Mouse (Mus musculus) lung, embryonic 16.5 days (tissue): Measurements from ENCODE around the gene Lztr1. TPM values are rescaled to one million over a fixed set of nuclear protein-coding genes. Genes with fewer than 3 reads are reported as not detected.
A peak's percentile ranks its signal among the peaks of the same experiment; 100 is the strongest.
"Not testable (repeated sequence)": the region's sequence is repeated elsewhere in the genome, so short reads cannot be mapped to it uniquely, and the experiment has no call there.

Source experiments
- ATAC-seq: fragments of 200-750 bp; cut with Nextera tagmentation; 2 replicates; pipeline ENCODE4 v1.8.0; 2017; ENCODE audit warnings: low read depth, mild to moderate bottlenecking, moderate library complexity
- H3K27ac ChIP-seq: fragments of 300-500 bp; sonication (generic); 2 replicates; pipeline ENCODE4 v1.5.1; 2014; ENCODE audit warnings: mild to moderate bottlenecking, control low read depth, low read length
- H3K27me3 ChIP-seq: fragments of 300-500 bp; sonication (generic); 2 replicates; pipeline ENCODE4 v1.6.1; 2014; ENCODE audit warnings: low read depth, low read length, mixed read lengths; ENCODE audit not compliant: control insufficient read depth, insufficient read depth
- H3K36me3 ChIP-seq: fragments of 300-500 bp; sonication (generic); 2 replicates; pipeline ENCODE4 v1.6.1; 2014; ENCODE audit warnings: low read length; ENCODE audit not compliant: control insufficient read depth, insufficient read depth
- H3K4me1 ChIP-seq: fragments of 300-500 bp; sonication (generic); replicated peaks from 2 replicates; pipeline ENCODE4 v1.6.1; 2014; ENCODE audit warnings: low read length, mixed read lengths; ENCODE audit not compliant: control insufficient read depth, insufficient read depth
- H3K4me2 ChIP-seq: fragments of 300-500 bp; sonication (generic); 2 replicates; pipeline ENCODE4 v1.6.1; 2014; ENCODE audit warnings: low read depth, low read length, control low read depth
- H3K4me3 ChIP-seq: fragments of 300-500 bp; sonication (generic); 2 replicates; pipeline ENCODE4 v1.5.1; 2014; ENCODE audit warnings: mild to moderate bottlenecking, low read length, control low read depth
- H3K9ac ChIP-seq: fragments of 300-500 bp; sonication (generic); 2 replicates; pipeline ENCODE4 v1.6.1; 2014; ENCODE audit warnings: low read length, control low read depth
- H3K9me3 ChIP-seq: fragments of 300-500 bp; sonication (generic); 2 replicates; pipeline ENCODE4 v1.6.1; 2016; ENCODE audit warnings: low read length; ENCODE audit not compliant: control insufficient read depth
- WGBS: fragments of 180-500 bp; shearing (Covaris S2); extraction: QIAGEN DNeasy Blood & Tissue Kit; methylation state at CpG from one replicate; pipeline ENCODE4 v1.1.7; 2014; 5-methylcytosine and 5-hydroxymethylcytosine counted together
- polyA plus RNA-seq: library from polyadenylated mRNA; unstranded; fragments of >200 nt; fragmentation: Nextera tagmentation; extraction: Ambion mirVana; gene quantifications from 2 replicates; pipeline ENCODE4 v1.2.1, GENCODE M21; 2015

Gene Lztr1
- polyA plus RNA-seq, 1 experiment from 2014 or later: 75.6 TPM

GRCm38 (mm10) chr16:17499249-17499883, 9.1 kb upstream of the Lztr1 start:
- Histone ChIP-seq H3K4me2 (no peak overlapping the region), H3K4me1 (peaks cover 7% of the 10 kb centered on the region; the same call in 1 of the 2 replicates), H3K4me3 (no peak overlapping the region), H3K27ac (no peak overlapping the region), H3K27me3 (no peaks in the 10 kb centered on the region), H3K9ac (no peak overlapping the region), H3K36me3 (no peaks in the 10 kb centered on the region), H3K9me3 (no peaks in the 10 kb centered on the region)
- WGBS: 29% methylated on average over 10 of the region's 10 CpGs
- ATAC-seq: peak; percentile 72

- H3K4me1 ChIP-seq: 0 out of 2 replicates have a peak, but pooled peaks cover 3% of the 10 kb centered on the region
- no peak overlapping the region for H3K27ac ChIP-seq
- no peak overlapping the region for H3K9ac ChIP-seq
- no peaks in the 10 kb centered on the region for H3K36me3 ChIP-seq
- H3K27me3 ChIP-seq: no peaks in the 10 kb centered on the region
- H3K9me3 ChIP-seq: no peaks in the 10 kb centered on the region
- no peak overlapping the region for H3K4me2 ChIP-seq
- no peak overlapping the region for H3K4me3 ChIP-seq
- 68% methylated on average over 4 of the region's 4 CpGs for WGBS
- ATAC-seq: no peak
Measured at GRCm38 (mm10) chr16:17502681-17503080, 5.8 kb upstream of the Lztr1 start.

GRCm38 (mm10) chr16:17507018-17507552, 1.4 kb upstream of the Lztr1 start:
- Histone ChIP-seq H3K27ac (no peak overlapping the region), H3K4me2 (no peak overlapping the region), H3K9ac (no peak overlapping the region), H3K9me3 (no peaks in the 10 kb centered on the region), H3K36me3 (peaks cover 4% of the 10 kb centered on the region), H3K4me3 (no peak overlapping the region), H3K27me3 (no peaks in the 10 kb centered on the region), H3K4me1 (peaks cover 16% of the 10 kb centered on the region)
- 73% methylated on average over 5 of the region's 5 CpGs for WGBS
- no peak for ATAC-seq

GRCm38 (mm10) chr16:17508031-17508430, 457 bp upstream of the Lztr1 start:
- Histone ChIP-seq H3K27ac (peak overlapping the region; percentile 93), H3K9ac (peak overlapping the region; percentile 82), H3K4me1 (peaks cover 16% of the 10 kb centered on the region), H3K4me2 (peak overlapping the region; percentile 67), H3K36me3 (peaks cover 13% of the 10 kb centered on the region), H3K4me3 (peak overlapping the region; percentile 87)
- not testable (repeated sequence) for H3K9me3 ChIP-seq, ATAC-seq, H3K27me3 ChIP-seq
- 26% methylated on average over 3 of the region's 3 CpGs for WGBS

GRCm38 (mm10) chr16:17509240-17509597, 731 bp downstream of the Lztr1 start:
- peaks cover 16% of the 10 kb centered on the region for H3K4me1 ChIP-seq
- H3K27ac ChIP-seq: no peak overlapping the region; the same call in 1 of the 2 replicates
- no peaks in the 10 kb centered on the region for H3K27me3 ChIP-seq
- ATAC-seq: no peak
- peaks cover 22% of the 10 kb centered on the region for H3K36me3 ChIP-seq
- H3K9me3 ChIP-seq: no peaks in the 10 kb centered on the region
- 5% methylated on average over 9 of the region's 9 CpGs for WGBS
- H3K4me3 ChIP-seq: peak overlapping the region; percentile 87
- H3K4me2 ChIP-seq: peak overlapping the region; percentile 67
- H3K9ac ChIP-seq: peak overlapping the region; percentile 82

GRCm38 (mm10) chr16:17510143-17510542, 1.7 kb downstream of the Lztr1 start:
- H3K36me3 ChIP-seq: peaks cover 22% of the 10 kb centered on the region
- no peaks in the 10 kb centered on the region for H3K9me3 ChIP-seq
- no peak for ATAC-seq
- no peak overlapping the region for H3K9ac ChIP-seq
- peak overlapping the region; percentile 67; the same call in 1 of the 2 replicates for H3K4me2 ChIP-seq
- 0 out of 2 replicates have a peak overlapping the region, but pooled peaks have one; percentile 39 for H3K27ac ChIP-seq
- peak overlapping the region; percentile 87 for H3K4me3 ChIP-seq
- H3K27me3 ChIP-seq: no peaks in the 10 kb centered on the region
- H3K4me1 ChIP-seq: peaks cover 16% of the 10 kb centered on the region
- 98% methylated on average over 2 of the region's 2 CpGs for WGBS

GRCm38 (mm10) chr16:17510686-17511085, 2.2 kb downstream of the Lztr1 start:
- no peak overlapping the region for H3K9ac ChIP-seq
- no peak overlapping the region for H3K27ac ChIP-seq
- no peak overlapping the region for H3K4me2 ChIP-seq
- peaks cover 23% of the 10 kb centered on the region for H3K36me3 ChIP-seq
- no peaks in the 10 kb centered on the region for H3K9me3 ChIP-seq
- H3K4me3 ChIP-seq: no peak overlapping the region; the same call in 1 of the 2 replicates
- H3K4me1 ChIP-seq: peaks cover 16% of the 10 kb centered on the region
- WGBS: 36% methylated on average over 2 of the region's 2 CpGs
- H3K27me3 ChIP-seq: no peaks in the 10 kb centered on the region
- ATAC-seq: no peak

- WGBS: 90% methylated on average over 4 of the region's 4 CpGs
- H3K9ac ChIP-seq: no peak overlapping the region
Measured at GRCm38 (mm10) chr16:17511431-17511830, 2.9 kb downstream of the Lztr1 start.

GRCm38 (mm10) chr16:17518910-17519309, 10.4 kb downstream of the Lztr1 start:
- Histone ChIP-seq H3K27ac (no peak overlapping the region), H3K36me3 (peaks cover 62% of the 10 kb centered on the region), H3K9ac (no peak overlapping the region), H3K4me1 (no peaks in the 10 kb centered on the region), H3K4me2 (no peak overlapping the region), H3K27me3 (no peaks in the 10 kb centered on the region), H3K9me3 (no peaks in the 10 kb centered on the region), H3K4me3 (no peak overlapping the region)
- ATAC-seq: no peak
- 89% methylated on average over 2 of the region's 2 CpGs for WGBS

More at GRCm38 (mm10) chr16:17511431-17511830, 2.9 kb downstream of the Lztr1 start:
- peaks cover 30% of the 10 kb centered on the region for H3K36me3 ChIP-seq
- no peak for ATAC-seq
- no peaks in the 10 kb centered on the region for H3K27me3 ChIP-seq
- no peak overlapping the region for H3K4me2 ChIP-seq
- H3K4me3 ChIP-seq: no peak overlapping the region
- H3K27ac ChIP-seq: no peak overlapping the region
- peaks cover 16% of the 10 kb centered on the region for H3K4me1 ChIP-seq
- no peaks in the 10 kb centered on the region for H3K9me3 ChIP-seq
